Mouse (Mus musculus) telencephalon, adult 2 months (tissue): ENCODE results near the gene Chrng.

Experiments used
- DNase-seq: peaks from one replicate; pipeline ENCODE4 v3.0.0-alpha.2; 2011; ENCODE audit warnings: low read depth, low spot score

Chrng gene

DNA sequence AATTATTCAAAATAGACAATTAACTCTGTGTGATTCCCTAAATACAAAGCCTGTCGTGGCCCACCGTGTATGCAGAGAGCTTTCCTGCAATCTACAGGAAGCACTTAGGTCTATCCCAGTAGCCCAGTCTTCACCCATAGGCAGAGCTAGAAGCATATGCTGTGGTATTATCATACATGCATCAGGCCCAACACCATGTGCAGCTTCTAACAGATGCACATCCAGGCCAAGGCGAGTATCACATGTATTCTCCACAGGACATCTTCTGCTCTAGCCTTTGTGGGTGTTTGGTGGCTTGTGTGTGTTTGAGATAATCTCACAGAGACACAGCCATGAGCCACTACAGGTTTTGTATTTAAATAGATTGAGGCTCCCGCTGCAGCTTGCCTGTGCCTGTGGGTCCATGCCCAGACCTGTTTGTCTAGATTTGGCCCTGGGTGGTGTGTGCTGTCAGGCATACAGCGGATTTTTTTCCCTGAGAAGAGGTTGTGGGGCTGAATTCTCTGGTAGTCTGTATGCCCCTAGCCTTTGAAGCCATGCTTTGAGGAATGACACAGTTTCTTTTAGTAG, 47.7 kb downstream of the Chrng start:
- no peak for DNase-seq

DNA sequence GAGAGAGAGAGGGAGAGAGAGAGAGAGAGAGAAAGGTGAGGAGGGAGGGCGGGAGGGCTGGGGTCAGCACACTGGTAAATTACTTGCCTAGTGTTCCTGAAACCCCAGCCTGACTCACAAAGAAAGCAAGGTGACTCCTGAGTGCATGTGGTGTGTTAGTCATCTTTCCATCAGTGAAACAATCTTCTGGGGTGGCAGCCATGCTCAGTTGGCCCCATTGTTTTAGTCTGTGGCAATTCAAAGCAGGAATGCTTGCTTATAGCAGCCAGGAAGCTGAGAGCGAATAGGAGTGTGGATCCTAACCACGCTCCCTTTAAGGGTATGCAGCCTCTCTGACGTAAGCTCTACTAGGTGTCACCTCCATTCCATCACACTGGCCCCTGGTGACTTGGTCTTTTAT, 50.7 kb downstream of the Chrng start:
- no peak for DNase-seq

DNA sequence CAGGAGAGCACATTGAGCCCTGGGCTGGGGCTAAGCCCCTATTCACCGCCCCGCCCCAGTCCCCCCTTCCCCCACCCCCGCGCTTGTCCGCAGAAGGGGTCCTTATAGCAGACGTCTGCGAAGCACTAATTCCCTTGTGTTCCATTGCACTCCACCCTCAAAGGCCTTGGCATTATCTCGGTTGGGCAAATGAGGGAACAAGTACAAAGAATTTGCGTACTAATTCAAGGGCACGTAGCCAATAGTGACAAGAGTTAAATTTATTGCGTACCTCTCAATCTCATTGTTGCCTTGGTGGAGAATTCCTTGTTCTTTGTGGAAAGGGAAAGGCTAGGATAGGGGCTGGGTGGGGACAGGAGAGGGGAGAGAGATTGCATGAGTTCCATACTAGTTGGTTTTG, 53.2 kb downstream of the Chrng start:
- no peak for DNase-seq

DNA sequence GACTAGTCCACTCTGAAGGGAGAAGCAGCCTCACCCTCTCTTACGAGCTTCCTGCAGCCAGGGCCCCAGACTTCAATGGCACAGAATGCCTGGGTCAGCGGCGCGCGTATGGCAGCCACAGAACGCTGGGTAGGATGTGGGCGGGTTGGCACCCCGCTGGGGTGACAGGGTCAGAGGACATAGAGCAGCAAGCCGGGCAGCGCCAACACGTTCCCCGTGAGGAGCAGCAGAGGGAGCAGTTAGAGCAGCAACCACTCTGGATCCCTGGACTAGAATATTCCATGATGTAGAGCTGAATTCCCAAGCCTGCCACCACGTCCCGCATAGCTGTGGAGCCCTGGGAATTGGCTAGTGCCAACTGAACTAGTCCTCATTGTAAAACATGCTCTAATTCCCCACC, 54.0 kb downstream of the Chrng start:
- DNase-seq, result no peak

DNA sequence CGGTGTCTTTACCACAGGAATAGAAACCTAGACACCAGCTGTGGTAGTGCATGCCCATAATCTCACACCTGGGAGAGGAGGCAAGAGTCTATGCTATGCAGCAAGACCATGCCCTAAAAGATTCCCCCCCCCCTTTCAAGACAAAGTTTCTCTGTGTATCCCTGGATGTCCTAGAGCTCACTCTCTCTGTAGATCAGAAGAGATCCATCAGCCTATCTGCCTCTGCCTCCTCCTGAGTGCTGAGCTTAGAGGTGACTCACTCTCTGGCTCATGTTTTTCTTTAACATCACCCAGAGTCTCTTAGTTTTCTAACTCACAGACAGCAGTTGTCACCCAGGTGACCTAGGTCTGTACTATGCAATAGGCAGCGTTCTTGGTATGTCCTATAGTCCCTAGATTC, 54.9 kb downstream of the Chrng start:
- no peak for DNase-seq
